Mouse (Mus musculus) G1E (cell line): ENCODE data around the gene Zfp637.

Source experiments
- CTCF ChIP-seq: IDR thresholded peaks from 2 replicates; pipeline ENCODE4 v1.5.1; 2012; ENCODE audit warnings: low read depth, low read length, inconsistent platforms, mixed read lengths
- GATA1 ChIP-seq: IDR thresholded peaks from 2 replicates; pipeline ENCODE4 v1.6.1; 2012; ENCODE audit warnings: borderline replicate concordance, low read length, inconsistent platforms, mixed read lengths
- TAL1 ChIP-seq: conservative IDR thresholded peaks from 2 replicates; pipeline ENCODE4 v1.6.1; 2012; ENCODE audit warnings: low read depth, low read length, inconsistent platforms, mixed read lengths

DNA sequence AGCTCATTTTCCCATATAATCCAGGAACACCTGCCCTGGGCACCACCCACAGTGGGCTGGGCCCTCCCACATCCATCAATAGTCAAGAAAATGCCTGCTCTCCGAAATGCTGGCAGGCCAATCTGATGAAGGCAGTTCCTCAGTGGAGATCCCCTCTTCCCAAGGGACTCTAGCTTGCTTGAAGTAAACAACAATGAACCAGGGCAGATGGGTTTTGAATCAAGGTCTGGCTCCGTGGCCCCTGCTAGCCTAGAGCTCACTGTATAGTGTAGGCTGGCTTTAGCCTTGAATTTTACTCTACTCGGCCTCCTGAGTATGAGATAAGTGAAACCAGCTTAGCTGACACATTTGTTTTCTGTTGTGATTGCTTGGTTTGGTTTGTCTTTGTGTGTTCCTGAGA, 51.4 kb downstream of the Zfp637 start:
- TF ChIP-seq CTCF (no peak), TAL1 (no peak), GATA1 (no peak)
